Mouse (Mus musculus) stomach, embryonic 14.5 days (tissue): ENCODE measurements around the gene Chkb. TPM values are rescaled to one million over a fixed set of nuclear protein-coding genes. Genes with fewer than 3 reads are reported as not detected.

Source experiments
- ATAC-seq: fragments of 200-750 bp; cut with Nextera tagmentation; 2 replicates; pipeline ENCODE4 v1.8.0; 2017; ENCODE audit warnings: low read depth, moderate TSS enrichment; ENCODE audit not compliant: insufficient number of reproducible peaks, insufficient read depth, low FRiP score
- H3K27ac ChIP-seq: fragments of 300-500 bp; sonication (generic); 2 replicates; pipeline ENCODE4 v1.5.1; 2014; ENCODE audit warnings: mild to moderate bottlenecking, low read length, moderate library complexity, mixed read lengths
- H3K27me3 ChIP-seq: fragments of 300-500 bp; sonication (generic); 2 replicates; pipeline ENCODE4 v1.6.1; 2014; ENCODE audit warnings: low read length, control low read depth, mixed read lengths; ENCODE audit not compliant: control insufficient read depth, insufficient read depth
- H3K36me3 ChIP-seq: fragments of 300-500 bp; sonication (generic); 2 replicates; pipeline ENCODE4 v1.6.1; 2014; ENCODE audit warnings: mild to moderate bottlenecking, control low read depth, low read length, moderate library complexity, mixed read lengths; ENCODE audit not compliant: control insufficient read depth, insufficient read depth
- H3K4me1 ChIP-seq: fragments of 300-500 bp; sonication (generic); 2 replicates; pipeline ENCODE4 v1.6.1; 2014; ENCODE audit warnings: low read length, control low read depth, mixed read lengths; ENCODE audit not compliant: control insufficient read depth, insufficient read depth
- H3K4me2 ChIP-seq: fragments of 300-500 bp; sonication (generic); replicated peaks from 2 replicates; pipeline ENCODE4 v1.6.1; 2014; ENCODE audit warnings: low read depth, low read length, control low read depth
- H3K4me3 ChIP-seq: fragments of 300-500 bp; sonication (generic); 2 replicates; pipeline ENCODE4 v1.5.1; 2014; ENCODE audit warnings: low read depth, low read length, control low read depth
- H3K9ac ChIP-seq: fragments of 300-500 bp; sonication (generic); replicated peaks from 2 replicates; pipeline ENCODE4 v1.6.1; 2014; ENCODE audit warnings: low read depth, mild to moderate bottlenecking, control low read depth, low read length, moderate library complexity, mixed read lengths
- H3K9me3 ChIP-seq: fragments of 300-500 bp; sonication (generic); 2 replicates; pipeline ENCODE4 v1.6.1; 2016; ENCODE audit warnings: low read depth, low read length, control low read depth; ENCODE audit not compliant: control insufficient read depth
- WGBS: fragments of 180-500 bp; shearing (Covaris S2); extraction: QIAGEN DNeasy Blood & Tissue Kit; methylation state at CpG from one replicate; pipeline ENCODE4 v1.1.7; 2014; 5-methylcytosine and 5-hydroxymethylcytosine counted together
- polyA plus RNA-seq: library from polyadenylated mRNA; unstranded; fragments of >200 nt; fragmentation: Nextera tagmentation; extraction: Ambion mirVana; gene quantifications from 2 replicates; pipeline ENCODE4 v1.2.1, GENCODE M21; 2014

Gene Chkb
- polyA plus RNA-seq, 1 experiment from 2014 or later: 54.5 TPM

GRCm38 (mm10) chr15:89398146-89398545 is 31.6 kb downstream of the Chkb start:
- Histone ChIP-seq H3K9ac (no peak overlapping the region), H3K4me1 (no peaks in the 10 kb centered on the region), H3K9me3 (no peaks in the 10 kb centered on the region), H3K4me2 (no peak overlapping the region), H3K27me3 (no peaks in the 10 kb centered on the region), H3K4me3 (no peak overlapping the region), H3K27ac (no peak overlapping the region), H3K36me3 (no peaks in the 10 kb centered on the region)
- ATAC-seq: no peak
- WGBS: 86% methylated on average over 2 of the region's 2 CpGs

GRCm38 (mm10) chr15:89396883-89397282 is 32.8 kb downstream of the Chkb start:
- ATAC-seq: no peak
- Histone ChIP-seq H3K36me3 (no peaks in the 10 kb centered on the region), H3K9me3 (no peaks in the 10 kb centered on the region), H3K27me3 (no peaks in the 10 kb centered on the region), H3K9ac (no peak overlapping the region), H3K4me3 (no peak overlapping the region), H3K4me1 (no peaks in the 10 kb centered on the region), H3K27ac (no peak overlapping the region), H3K4me2 (no peak overlapping the region)
- WGBS: 86% methylated on average over 4 of the region's 4 CpGs

GRCm38 (mm10) chr15:89390081-89390480 is 39.6 kb downstream of the Chkb start:
- WGBS: 91% methylated on average over 10 of the region's 10 CpGs
- H3K9ac ChIP-seq: no peak overlapping the region
- no peaks in the 10 kb centered on the region for H3K27me3 ChIP-seq
- no peak overlapping the region for H3K27ac ChIP-seq
- ATAC-seq: no peak
- H3K4me1 ChIP-seq: no peaks in the 10 kb centered on the region
- no peak overlapping the region for H3K4me2 ChIP-seq
- no peak overlapping the region for H3K4me3 ChIP-seq
- H3K36me3 ChIP-seq: no peaks in the 10 kb centered on the region
- H3K9me3 ChIP-seq: no peaks in the 10 kb centered on the region

GRCm38 (mm10) chr15:89387127-89387526 is 42.6 kb downstream of the Chkb start:
- Histone ChIP-seq H3K4me1 (no peaks in the 10 kb centered on the region), H3K27ac (no peak overlapping the region), H3K36me3 (no peaks in the 10 kb centered on the region), H3K9ac (no peak overlapping the region), H3K27me3 (no peaks in the 10 kb centered on the region), H3K4me2 (no peak overlapping the region), H3K9me3 (no peaks in the 10 kb centered on the region), H3K4me3 (no peak overlapping the region)
- 41% methylated on average over 12 of the region's 12 CpGs for WGBS
- no peak for ATAC-seq

- H3K4me3 ChIP-seq: no peak within 1 kb of the TSS
- H3K4me2 ChIP-seq: no peak within 1 kb of the TSS
- no peaks in the 10 kb centered on the region for H3K4me1 ChIP-seq
- H3K27me3 ChIP-seq: peaks cover under 1% of the 10 kb centered on the region; the same call in 1 of the 2 replicates
- ATAC-seq: no peak
- H3K27ac ChIP-seq: no peak within 1 kb of the TSS
- H3K9ac ChIP-seq: no peak within 1 kb of the TSS
- WGBS: 89% methylated on average over 7 of the region's 7 CpGs
- H3K9me3 ChIP-seq: no peaks in the 10 kb centered on the region
- no peaks in the 10 kb centered on the region for H3K36me3 ChIP-seq
Observed at GRCm38 (mm10) chr15:89384617-89385016, 45.1 kb downstream of the Chkb start, which contains the start of gene Klhdc7b. Gene Klhdc7b (plus strand): TSS chr15:89384917.

- Histone ChIP-seq H3K4me1 (peaks cover 9% of the 10 kb centered on the region; the same call in 1 of the 2 replicates), H3K27ac (no peak overlapping the region), H3K4me2 (peak overlapping the region; percentile 49), H3K9ac (no peak overlapping the region), H3K9me3 (no peaks in the 10 kb centered on the region), H3K36me3 (no peaks in the 10 kb centered on the region), H3K4me3 (peak overlapping the region; percentile 35), H3K27me3 (peaks cover 28% of the 10 kb centered on the region)
- 13% methylated on average over 10 of the region's 10 CpGs for WGBS
- no peak for ATAC-seq
Observed at GRCm38 (mm10) chr15:89379429-89379828, 50.3 kb downstream of the Chkb start.

- Histone ChIP-seq H3K27me3 (peaks cover 28% of the 10 kb centered on the region), H3K36me3 (no peaks in the 10 kb centered on the region), H3K9me3 (no peaks in the 10 kb centered on the region), H3K4me1 (peaks cover 9% of the 10 kb centered on the region; the same call in 1 of the 2 replicates), H3K27ac (no peak within 1 kb of the TSS), H3K9ac (no peak within 1 kb of the TSS), H3K4me3 (peak within 1 kb of the TSS; percentile 35), H3K4me2 (peak within 1 kb of the TSS; percentile 49)
- under 1% methylated on average over 33 of the region's 33 CpGs for WGBS
- no peak for ATAC-seq
Observed at GRCm38 (mm10) chr15:89378831-89379401, 50.8 kb downstream of the Chkb start, which contains the start of gene Odf3b. Gene Odf3b (minus strand): TSS chr15:89379282.

GRCm38 (mm10) chr15:89377938-89378828 is 51.5 kb downstream of the Chkb start:
- no peak for ATAC-seq
- no peaks in the 10 kb centered on the region for H3K9me3 ChIP-seq
- H3K4me3 ChIP-seq: peak overlapping the region; percentile 35
- H3K27ac ChIP-seq: no peak overlapping the region
- no peaks in the 10 kb centered on the region for H3K36me3 ChIP-seq
- H3K4me2 ChIP-seq: peak overlapping the region; percentile 49
- H3K27me3 ChIP-seq: peaks cover 28% of the 10 kb centered on the region
- H3K4me1 ChIP-seq: peaks cover 9% of the 10 kb centered on the region; the same call in 1 of the 2 replicates
- H3K9ac ChIP-seq: no peak overlapping the region
- 15% methylated on average over 46 of the region's 46 CpGs for WGBS
